Mouse (Mus musculus) testis, adult 10 weeks (tissue): ENCODE results near the gene Dpm2. TPM values are rescaled to one million over a fixed set of nuclear protein-coding genes. Genes with fewer than 3 reads are reported as not detected.

Source experiments
- polyA plus RNA-seq: library from polyadenylated mRNA; stranded (reverse); fragments of 350-450 nt; fragmentation: Illumina TruSeq; extraction: RNeasy Lipid Tissue Mini Kit (QIAGEN cat#74804); gene quantifications from one replicate; pipeline ENCODE4 v1.2.3, GENCODE M21; 2014; ENCODE audit warnings: low read depth, low replicate concordance

Gene Dpm2
- polyA plus RNA-seq: 4.2 TPM

GRCm38 (mm10) chr2:32570698-32571494 is at the start of gene Dpm2:
TSS of gene Dpm2 (plus strand) at chr2:32570858.

GRCm38 (mm10) chr2:32534733-32535471 is 35.8 kb upstream of the Dpm2 start, which contains the start of gene Fam102a:
TSS of gene Fam102a (plus strand) at chr2:32535332.

GRCm38 (mm10) chr2:32574497-32574896 is 3.8 kb downstream of the Dpm2 start, which contains the start of gene Pip5kl1:
TSS of gene Pip5kl1 (plus strand) at chr2:32574797.

DNA sequence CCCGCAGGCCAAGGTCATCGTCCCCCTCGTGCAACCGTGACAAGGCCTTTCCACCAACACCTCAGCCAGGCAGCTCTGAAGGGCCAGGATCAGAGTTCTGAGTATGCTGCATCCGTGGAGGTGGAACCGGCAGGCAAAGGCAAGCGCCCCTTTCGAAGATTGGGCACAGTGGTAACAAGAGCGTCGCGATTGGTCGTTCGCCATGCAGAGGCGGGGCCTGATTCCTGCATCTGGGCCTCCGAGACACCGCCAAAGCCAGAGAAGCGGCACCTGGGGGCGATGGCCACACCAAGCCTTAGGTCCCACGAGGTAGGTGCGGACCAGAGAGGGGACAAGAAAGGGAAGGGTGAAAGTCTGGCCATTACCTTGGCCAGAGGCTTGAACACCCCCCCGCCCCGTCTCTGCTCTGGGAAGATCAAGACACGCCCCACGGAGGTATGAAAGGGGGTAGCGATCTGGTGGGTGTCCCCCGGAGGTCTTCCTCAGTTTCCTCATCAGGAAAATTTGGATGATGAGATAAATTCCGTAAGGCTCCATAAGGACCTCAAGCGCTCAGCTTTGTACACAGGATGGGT is 5.0 kb downstream of the Dpm2 start, which contains the start of gene 9430097D07Rik:
TSS of gene 9430097D07Rik (minus strand) at position 99 of the 575 bp plus-strand sequence.

GRCm38 (mm10) chr2:32586871-32587351 is 16.3 kb downstream of the Dpm2 start, which contains the start of gene St6galnac4:
TSS of gene St6galnac4 (plus strand) at chr2:32587095.

DNA sequence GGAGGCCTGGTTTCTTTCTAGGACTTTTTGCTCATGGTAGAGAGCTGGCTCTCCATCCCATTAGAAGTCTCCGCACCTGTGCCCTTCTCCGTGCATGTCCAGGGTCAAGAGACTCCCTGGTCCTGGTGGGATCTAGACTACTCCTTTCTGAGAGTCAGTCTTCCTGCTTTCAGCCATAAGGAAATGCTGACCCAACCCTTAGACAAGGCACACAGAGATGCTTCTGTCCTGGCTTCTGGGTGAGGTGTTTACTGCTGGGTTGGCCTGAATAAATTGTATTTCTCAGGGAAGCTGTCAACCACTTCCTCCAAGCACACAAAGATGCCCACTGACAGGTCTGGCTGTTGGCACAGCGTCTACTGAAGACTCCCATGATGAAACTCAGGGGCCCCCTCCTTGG is 28.8 kb downstream of the Dpm2 start, which contains the start of gene St6galnac6:
TSS of gene St6galnac6 (plus strand) at position 301 of the 400 bp plus-strand sequence.

DNA sequence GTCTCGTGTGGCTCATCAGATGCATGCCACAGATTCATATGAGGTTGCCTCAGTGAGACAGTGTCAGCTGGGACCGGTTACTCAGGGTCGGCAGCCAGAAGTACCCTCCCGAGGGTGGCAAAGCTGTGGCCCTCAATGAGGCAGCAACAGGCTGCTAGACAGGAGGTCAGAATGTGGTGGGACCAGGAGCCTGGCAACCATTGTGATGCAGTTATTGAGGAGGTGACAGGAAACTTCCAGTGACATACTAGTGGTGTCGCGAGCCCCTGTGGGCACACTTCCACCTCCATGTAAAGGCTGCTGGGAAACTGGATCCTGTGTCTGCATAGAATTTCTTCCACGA is 50.8 kb downstream of the Dpm2 start, which contains the start of gene Ak1:
TSS of gene Ak1 (plus strand) at position 242 of the 343 bp plus-strand sequence.

Other genes starting within 250 kb of the Dpm2 start
- gene Ciz1, start 218.5 kb upstream of the Dpm2 start, polyA plus RNA-seq: 10.9 TPM
- gene Dnm1, start 217.5 kb upstream of the Dpm2 start, polyA plus RNA-seq: 1.6 TPM
- gene 1110008P14Rik, start 188.9 kb upstream of the Dpm2 start, polyA plus RNA-seq: 1.8 TPM
- gene Lcn2, start 182.6 kb upstream of the Dpm2 start, polyA plus RNA-seq: 142 TPM
- 0.81 TPM for gene Ptges2, start 175.0 kb upstream of the Dpm2 start, polyA plus RNA-seq
- gene Naif1, start 120.4 kb upstream of the Dpm2 start, polyA plus RNA-seq: 8.7 TPM
- gene Slc25a25, start 119.4 kb upstream of the Dpm2 start, polyA plus RNA-seq: 7.1 TPM
- 6.6 TPM for gene Fam102a, start 35.5 kb upstream of the Dpm2 start, polyA plus RNA-seq
- gene Pip5kl1, start 3.9 kb downstream of the Dpm2 start, polyA plus RNA-seq: 0.97 TPM
- 1.1 TPM for gene 9430097D07Rik, start 4.8 kb downstream of the Dpm2 start, polyA plus RNA-seq
- 0.25 TPM for gene St6galnac4, start 16.2 kb downstream of the Dpm2 start, polyA plus RNA-seq
- gene St6galnac6, start 28.9 kb downstream of the Dpm2 start, polyA plus RNA-seq: 2.9 TPM
- 16.6 TPM for gene Ak1, start 50.9 kb downstream of the Dpm2 start, polyA plus RNA-seq
- 0.27 TPM for gene Eng, start 75.7 kb downstream of the Dpm2 start, polyA plus RNA-seq
- gene Fpgs, start 133.3 kb downstream of the Dpm2 start, polyA plus RNA-seq: 1.3 TPM
- 35.7 TPM for gene Cdk9, start 142.2 kb downstream of the Dpm2 start, polyA plus RNA-seq
- not detected for gene Sh2d3c, start 150.2 kb downstream of the Dpm2 start, polyA plus RNA-seq
- not detected for gene 6330409D20Rik, start 170.2 kb downstream of the Dpm2 start, polyA plus RNA-seq
- 0.64 TPM for gene Tor2a, start 186.4 kb downstream of the Dpm2 start, polyA plus RNA-seq
- gene Ttc16, start 204.8 kb downstream of the Dpm2 start, polyA plus RNA-seq: 21.5 TPM
- 2.6 TPM for gene Ptrh1, start 204.9 kb downstream of the Dpm2 start, polyA plus RNA-seq
- gene Cfap157, start 213.6 kb downstream of the Dpm2 start, polyA plus RNA-seq: 11.1 TPM